Mouse (Mus musculus) mouse embryonic stem cell (cell line): ENCODE measurements around the gene Lrrtm3.

Experiments used
- in situ Hi-C, 2 experiments: fragments of 300-500 bp; cut with MboI; formaldehyde crosslinking; loops; 1 replicate in 1 of 2; 3 replicates in 1 of 2; pipeline ENCODE4 v1.14.3; 2019 to 2020; ENCODE audit warnings: low sequenced_read_pairs in 2 of 2, low pct_unique_long_range_greater_than_20kb in 1 of 2, mixed read lengths in 1 of 2; ENCODE audit not compliant: unreplicated experiment in 1 of 2

Gene Lrrtm3

DNA sequence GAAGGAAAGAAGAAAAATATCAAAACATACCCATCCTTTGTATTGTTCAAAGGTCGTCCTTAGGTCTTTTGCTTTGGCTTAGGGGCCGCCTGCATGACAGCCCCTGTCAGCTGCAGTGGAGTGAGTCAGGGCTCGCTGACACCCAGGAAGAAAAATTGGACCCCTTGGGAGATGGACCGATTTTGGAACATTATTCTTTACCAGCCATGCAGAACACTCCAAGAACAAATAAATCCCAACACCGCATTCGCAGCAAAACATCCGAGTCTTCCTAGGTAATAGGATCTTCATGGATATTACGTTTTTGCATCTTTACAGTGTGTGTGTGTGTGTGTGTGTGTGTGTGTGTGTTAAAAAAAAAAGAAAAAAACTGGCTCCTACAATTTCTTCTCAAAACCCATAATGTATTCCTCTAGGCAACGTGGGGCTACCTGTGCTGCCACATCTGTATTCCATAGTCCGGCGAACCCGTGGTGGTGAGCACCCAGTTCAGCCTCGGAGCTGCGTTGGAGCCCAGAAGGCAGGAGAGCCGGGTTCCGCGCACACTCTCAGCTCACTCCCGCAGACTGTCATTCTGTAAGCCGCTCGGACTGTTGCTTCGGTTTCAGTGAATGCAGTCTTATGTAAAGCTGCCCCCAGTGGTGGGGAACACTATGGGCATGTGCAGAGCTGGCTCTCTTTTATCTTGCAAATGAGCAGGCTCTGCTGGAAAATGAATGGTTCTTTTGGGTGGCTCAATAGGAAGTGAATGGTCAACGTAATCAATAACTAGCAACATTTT lies at the start of gene Lrrtm3:
TSS of gene Lrrtm3 (minus strand) at position 598 of the 781 bp plus-strand sequence.
- in situ Hi-C loops, result loop anchor here in 1 of 2 experiments (25.0 kb wide), 1 partner anchor 503 kb away; no protein-coding TSS in a partner anchor

DNA sequence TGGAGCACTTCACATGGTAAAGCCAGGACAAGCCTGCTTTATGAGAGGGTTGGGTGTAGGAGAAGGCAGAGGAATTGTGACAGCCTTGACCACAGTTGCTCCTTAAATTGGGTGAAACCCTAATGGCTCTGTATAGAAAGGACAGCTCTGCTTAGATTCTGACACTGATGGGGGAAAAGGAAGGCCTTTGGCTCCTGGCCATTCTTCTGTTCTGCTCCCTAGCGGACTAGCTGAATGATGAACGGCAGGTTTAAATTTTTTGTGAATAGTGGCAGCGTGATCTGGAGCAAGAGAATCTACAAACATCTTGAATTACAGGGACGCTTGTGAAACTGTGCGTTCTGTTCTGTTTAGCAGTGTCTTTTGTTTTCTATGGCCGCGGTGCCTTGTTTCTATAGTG lies 45.4 kb upstream of the Lrrtm3 start:
- in situ Hi-C loops, result no loop called here

DNA sequence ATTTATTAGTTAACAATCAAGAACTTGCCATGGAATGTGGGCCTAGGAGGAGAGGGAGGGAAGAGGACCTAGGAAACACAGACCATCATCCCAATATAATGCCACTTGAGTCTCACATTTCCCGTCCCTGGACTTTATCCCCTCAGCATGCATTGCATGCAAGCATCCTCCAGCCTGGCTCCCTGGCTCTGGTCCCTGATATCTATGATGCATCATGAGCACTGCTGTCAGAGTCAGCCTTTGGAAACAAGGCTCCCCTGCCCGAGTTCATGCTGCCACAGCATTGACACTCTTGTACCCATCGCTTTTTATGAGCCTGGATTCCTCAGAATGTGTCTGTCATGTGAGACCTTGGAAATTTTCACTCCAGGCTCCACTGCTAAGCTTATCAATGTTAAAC lies 43.4 kb upstream of the Lrrtm3 start:
- in situ Hi-C loops, result no loop called here

DNA sequence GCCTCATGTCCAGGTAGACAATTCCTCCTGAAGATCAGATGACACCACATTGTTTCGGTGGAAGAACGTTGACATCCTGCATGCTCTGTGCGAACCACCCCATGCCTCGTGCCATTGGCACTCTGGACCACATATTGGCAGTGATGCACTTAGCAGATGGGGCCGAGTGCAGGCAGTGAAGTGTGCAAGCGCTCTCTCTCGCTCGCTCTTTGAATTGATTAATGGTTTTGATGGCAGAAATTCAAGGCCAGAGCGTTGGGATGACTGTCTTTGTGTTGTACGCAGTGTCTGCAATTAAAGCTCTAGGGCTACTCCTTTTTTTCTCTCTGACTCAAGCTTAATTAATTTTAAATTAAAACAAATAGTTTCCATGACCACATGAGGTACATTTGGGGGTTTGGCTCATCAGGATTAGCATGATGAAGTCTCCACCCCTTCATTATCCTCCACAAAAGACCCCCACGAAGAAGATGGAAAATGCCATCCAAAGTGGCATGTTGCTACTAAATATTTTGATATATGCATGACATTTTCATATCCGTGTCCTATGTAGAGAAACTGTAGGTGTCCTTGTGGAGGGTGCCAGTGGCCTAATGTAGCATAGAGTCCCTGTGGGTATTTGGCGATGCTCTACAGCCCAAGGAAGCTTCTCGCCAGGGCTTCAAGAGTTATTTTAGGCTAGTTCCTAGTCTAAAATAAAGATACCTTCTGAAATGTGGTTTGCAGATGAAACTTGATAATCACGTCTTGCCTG lies 40.5 kb upstream of the Lrrtm3 start:
- in situ Hi-C loops, result no loop called here

DNA sequence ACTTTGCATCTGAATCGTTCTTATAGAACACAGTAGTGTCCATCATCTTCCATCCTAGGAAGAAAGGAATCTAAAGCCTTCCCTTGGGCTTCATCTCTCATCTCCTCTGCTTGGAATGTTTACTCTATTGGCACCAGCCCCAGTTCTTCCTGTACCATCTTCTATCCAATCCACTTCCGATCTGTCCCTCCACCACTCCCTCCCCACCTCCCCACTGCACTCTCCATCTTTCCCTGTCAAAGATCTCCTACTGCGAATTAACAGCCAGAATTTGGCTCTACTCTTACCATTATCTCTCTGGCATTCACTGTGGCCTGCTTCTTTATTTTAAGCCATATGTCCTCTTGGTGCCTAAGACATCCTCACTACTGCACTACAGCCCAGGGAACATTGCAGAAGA lies 28.8 kb upstream of the Lrrtm3 start:
- in situ Hi-C loops, result no loop called here

DNA sequence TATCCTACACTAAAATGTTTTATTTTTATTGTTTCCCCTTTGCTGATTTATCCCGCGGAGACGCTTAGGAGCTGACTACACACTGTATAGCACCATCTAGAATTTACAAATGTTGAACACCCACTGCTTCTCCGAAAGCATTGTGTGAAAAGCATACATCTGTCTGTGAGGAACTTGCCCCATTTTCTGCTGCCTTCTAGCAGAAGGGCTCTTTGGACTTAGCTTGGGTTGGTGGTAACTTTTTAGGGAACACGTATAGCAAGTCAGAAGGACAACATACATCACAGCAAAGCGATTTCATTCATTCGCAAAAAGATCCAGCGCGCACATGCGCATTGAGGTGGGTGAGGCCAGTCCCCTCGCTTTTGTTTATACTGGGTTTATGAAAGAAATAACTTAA lies 25.2 kb upstream of the Lrrtm3 start:
- in situ Hi-C loops, result no loop called here

DNA sequence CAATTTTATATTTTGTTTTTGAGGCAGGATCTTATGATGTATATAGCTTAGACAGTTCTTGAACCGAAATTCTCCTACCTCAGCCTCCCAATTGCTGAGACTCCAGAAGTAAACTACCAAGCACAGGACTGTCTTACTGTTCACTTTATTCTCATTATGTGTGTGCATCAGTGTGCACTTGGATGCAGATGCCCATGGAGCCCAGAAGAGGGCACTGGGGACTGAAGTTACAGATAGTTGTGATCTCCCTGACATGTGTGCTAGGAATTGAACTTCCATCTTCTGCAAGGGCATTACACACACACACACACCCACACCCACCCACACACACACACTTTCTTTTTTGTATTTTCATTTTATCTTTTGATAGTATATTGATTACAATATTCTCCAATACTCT lies 6.5 kb upstream of the Lrrtm3 start:
- in situ Hi-C loops, result loop anchor here in 1 of 2 experiments (25.0 kb wide), 1 partner anchor 509 kb away; no protein-coding TSS in a partner anchor

DNA sequence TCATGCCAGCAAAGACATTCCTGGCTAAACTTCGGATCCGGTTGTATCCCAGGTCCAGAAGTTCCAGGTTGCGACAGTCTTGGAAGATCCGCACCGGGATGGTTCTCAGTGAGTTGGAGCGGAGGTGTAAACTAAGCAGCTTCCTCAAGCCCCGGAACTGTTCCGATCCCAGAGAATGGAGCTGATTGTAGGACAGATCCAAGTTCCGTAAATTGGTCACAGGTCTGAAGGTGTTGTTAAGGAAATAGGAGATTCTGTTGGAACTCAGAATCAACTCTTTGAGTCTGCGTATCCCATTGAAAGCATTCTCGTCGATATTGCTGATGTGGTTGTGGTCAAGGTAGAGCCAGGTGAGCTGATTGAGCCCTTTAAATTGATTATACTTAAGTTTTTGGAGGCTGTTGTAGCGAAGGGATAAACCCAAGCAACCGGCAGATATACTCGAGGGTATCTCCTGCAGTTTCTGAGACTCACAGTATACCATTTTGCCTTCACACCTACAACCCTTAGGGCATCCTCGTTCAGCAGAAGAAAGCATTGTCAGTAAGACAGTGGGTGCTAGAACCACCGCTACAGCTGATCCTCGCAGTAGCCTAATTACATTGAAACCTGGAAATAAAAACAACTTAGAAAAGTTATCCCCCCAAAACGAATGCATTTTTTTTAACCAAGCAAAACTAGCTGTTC lies 1.2 kb downstream of the Lrrtm3 start:
- in situ Hi-C loops, result loop anchor here in 1 of 2 experiments (25.0 kb wide), 1 partner anchor 502 kb away; no protein-coding TSS in a partner anchor

DNA sequence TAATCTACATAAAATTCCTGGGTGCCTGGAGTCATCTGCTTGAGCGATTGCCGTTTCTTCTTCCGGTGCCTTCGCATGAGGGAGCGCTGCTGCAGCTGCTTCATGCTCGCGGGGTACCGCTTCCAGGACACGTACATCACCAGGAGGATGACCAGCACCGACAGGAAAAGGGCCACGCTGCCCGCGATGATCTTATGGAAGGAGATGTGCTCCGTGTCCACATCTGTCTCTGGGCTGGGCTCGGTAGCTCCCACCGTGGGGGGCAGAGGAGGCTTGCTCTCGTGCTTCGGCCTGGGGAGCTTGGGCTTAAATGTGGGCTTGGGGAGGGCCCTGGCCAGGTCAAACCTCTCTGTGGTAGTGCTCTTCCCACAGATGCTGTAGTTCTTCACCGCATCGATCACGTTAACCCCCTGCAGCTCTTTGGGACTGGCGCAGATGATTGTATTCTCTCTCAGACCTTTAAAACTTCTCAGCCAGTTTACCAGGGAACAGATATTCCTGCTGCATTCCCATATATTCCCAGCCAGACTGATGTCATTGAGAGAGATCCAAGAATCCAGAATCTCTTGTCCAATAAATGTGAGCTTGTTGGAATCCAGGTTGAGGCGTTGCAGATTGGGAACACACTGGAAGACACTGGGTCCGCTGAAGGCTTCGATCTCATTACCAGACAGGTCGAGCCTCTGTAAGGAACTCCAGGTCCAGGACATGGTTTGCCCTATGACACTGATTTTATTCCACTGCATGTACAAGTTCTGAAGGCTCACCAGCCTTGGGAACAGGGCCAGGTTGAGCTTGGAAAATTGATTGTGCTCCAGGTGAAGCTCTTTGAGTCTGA lies 1.9 kb downstream of the Lrrtm3 start:
- in situ Hi-C loops, result loop anchor here in 1 of 2 experiments (25.0 kb wide), 1 partner anchor 501 kb away; no protein-coding TSS in a partner anchor

DNA sequence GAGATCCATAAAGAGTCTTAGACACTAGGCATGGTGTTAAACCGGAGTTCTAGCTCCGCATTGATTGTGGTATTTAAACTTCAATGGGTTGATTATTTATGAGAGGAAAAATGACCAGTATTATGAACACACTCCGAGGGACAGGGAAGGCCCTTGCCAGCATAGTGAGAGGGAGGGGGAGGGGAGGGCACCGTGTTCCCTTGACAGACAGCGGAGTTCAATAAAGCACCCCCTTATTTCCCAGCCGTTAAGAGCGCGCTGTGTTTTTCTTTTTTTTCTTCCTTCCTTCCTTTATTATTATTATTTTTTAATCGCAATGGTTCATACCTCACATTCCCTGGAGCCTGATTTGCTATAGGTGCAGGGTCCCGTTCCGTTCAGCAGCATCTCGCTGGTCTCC lies 2.6 kb downstream of the Lrrtm3 start:
- in situ Hi-C loops, result loop anchor here in 1 of 2 experiments (25.0 kb wide), 1 partner anchor 500 kb away; no protein-coding TSS in a partner anchor

DNA sequence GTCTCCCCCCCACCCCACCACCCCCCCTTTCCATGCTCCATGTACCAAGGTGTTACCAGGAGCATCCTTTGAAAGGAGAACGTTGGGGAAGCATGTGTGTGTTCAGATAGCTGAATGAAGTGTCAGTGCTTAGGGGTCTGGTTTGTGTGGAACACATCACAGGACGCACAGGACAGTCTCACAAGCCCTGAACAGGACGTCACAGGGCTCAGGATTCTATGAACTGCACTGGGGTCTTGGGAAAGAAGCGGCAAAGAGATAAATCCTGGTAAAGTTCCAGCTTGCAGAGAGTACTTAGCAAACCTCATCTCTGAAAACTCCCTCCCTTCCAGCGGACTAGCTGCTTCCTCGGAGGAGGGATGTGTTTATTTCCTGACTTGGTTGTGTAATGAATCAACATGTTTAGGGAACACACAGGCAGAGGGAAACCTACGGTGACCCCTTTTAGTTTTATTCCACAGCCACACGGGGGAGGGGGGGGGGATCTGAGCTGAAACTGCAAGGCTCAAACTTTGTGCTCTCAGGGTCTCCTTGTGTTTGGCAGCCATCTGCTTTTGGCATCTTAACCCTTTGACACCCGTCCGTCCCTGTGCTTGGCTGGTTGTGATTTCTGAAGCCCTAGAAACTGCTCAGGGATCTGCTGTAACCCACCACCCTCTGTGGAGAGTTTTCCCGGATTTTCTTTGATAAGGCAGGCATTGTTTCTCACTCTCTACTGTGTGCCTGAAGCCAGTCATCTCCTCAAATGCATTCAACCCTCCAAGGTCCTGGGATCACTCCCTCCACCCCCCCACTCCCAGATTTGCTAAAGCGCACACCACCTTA lies 3.3 kb downstream of the Lrrtm3 start:
- in situ Hi-C loops, result loop anchor here in 1 of 2 experiments (25.0 kb wide), 1 partner anchor 499 kb away; no protein-coding TSS in a partner anchor

DNA sequence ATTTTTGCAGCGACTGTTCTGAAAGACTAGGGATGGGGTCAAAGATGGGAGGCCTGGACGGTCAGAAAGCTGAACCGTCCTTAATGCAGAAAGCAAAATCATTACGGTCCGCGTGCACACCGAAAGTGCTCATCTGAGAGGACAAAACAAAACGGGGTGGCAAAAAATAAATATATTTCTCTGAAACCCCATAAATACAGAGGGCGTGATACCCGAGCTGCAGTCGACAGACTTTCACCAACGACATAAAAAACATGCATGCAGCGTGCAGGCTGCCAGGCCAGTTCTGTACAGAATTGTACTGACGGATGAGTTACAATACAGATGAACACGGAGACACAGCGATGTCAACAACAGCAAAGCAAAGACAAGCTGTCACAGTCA lies 3.9 kb downstream of the Lrrtm3 start:
- in situ Hi-C loops, result loop anchor here in 1 of 2 experiments (25.0 kb wide), 1 partner anchor 499 kb away; no protein-coding TSS in a partner anchor

DNA sequence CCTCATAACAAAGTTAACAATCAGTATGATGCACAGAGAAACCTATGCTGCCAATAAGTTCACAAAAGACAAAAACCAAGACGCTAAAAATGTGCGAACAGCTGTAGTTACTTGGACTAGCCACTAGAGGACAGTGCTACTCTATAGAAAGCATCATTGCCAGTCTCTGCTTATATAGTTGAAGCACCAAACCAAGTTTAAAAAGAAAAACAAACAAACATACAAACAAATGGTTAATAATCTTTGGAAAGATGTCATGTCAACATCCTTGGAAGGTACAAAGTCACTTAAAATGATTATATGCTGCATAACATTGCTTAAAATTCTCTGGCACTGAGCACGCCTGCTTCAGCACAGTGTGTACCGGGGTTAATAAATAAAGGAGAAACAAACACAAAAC lies 5.6 kb downstream of the Lrrtm3 start:
- in situ Hi-C loops, result loop anchor here in 1 of 2 experiments (25.0 kb wide), 1 partner anchor 497 kb away; no protein-coding TSS in a partner anchor

DNA sequence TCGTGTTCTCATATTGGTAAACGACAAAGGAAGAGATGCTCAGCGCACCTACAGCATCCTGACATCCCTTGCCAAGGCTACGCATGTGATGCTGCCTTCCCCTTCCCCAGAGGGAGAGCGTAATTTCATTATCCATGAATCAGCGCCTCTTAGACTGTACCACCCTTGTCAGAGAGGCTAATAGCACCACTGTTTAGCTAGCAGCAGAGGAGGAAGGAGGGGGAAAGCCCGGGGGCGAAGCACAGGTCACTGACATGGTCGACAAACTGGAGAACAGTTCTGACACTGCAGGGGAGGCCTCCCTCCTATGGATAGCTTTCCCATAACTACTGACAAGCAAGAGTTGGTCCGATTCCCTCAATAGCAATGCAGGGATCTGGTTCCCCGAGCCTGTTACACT lies 6.3 kb downstream of the Lrrtm3 start:
- in situ Hi-C loops, result loop anchor here in 1 of 2 experiments (25.0 kb wide), 1 partner anchor 497 kb away; no protein-coding TSS in a partner anchor

DNA sequence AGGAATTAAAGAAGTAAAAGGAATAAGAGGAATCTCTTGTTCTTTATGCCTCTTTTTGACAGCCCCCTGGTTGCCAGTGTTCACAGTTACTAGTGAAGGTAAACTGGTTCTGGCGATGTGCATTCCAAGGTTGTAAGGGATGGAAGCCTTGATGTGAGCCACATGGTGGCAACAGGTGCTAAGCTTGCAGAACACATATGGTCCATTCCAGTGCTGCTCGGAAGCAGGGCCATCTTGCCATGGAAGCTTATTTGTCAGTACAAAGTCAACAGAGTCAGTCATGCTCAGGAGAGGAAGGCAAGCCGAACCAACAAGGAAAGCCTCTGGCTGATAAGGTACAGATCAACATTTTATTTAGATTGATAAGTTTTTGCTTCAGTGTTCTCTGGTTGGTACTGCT lies 7.7 kb downstream of the Lrrtm3 start:
- in situ Hi-C loops, result loop anchor here in 1 of 2 experiments (25.0 kb wide), 1 partner anchor 495 kb away; no protein-coding TSS in a partner anchor

DNA sequence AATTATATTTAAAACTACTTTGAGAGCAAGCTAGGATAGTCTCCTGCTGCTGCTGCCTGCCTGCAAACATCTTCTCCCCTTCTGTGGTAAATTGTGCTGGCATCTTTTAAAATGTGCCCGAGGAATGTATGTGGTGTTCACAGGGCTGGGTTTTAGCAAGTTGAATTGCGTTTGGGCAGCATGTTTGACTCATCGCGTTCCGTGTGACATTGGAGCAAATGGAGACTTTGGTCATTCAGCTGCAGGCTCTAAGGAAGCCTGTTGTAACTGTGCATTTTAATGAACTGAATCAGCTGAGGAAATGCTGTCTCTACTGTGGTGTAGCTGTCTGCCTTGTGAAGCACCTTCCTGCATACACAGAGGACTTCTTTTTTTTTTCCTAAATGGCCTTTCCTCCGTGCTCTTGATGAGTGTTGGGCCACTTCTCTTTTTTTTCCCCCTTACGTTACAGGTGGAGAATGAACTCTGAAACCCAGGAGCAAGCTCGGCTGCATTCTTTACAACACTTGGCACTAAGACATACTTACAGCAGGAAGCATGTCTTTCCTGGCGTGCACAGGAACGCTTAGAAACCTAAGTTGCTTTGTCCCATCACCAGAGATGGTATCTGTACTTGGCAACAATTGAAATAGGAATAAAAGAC lies 13.5 kb downstream of the Lrrtm3 start:
- in situ Hi-C loops, result loop anchor here in 1 of 2 experiments (25.0 kb wide), 1 partner anchor 489 kb away; no protein-coding TSS in a partner anchor
